Mouse (Mus musculus) limb, embryonic 15.5 days (tissue): ENCODE results near the gene Bbip1. TPM values are rescaled to one million over a fixed set of nuclear protein-coding genes. Genes with fewer than 3 reads are reported as not detected.
"Not testable (repeated sequence)": the region's sequence is repeated elsewhere in the genome, so short reads cannot be mapped to it uniquely, and the experiment has no call there.

ENCODE experiments used
- ATAC-seq: fragments of 200-750 bp; cut with Nextera tagmentation; 2 replicates; pipeline ENCODE4 v1.8.0; 2017; ENCODE audit warnings: low read depth, moderate TSS enrichment; ENCODE audit not compliant: insufficient number of reproducible peaks, low FRiP score, low TSS enrichment
- H3K27ac ChIP-seq: fragments of 300-500 bp; sonication (generic); 2 replicates; pipeline ENCODE4 v1.5.1; 2015; ENCODE audit warnings: moderate library complexity, mild to moderate bottlenecking, inconsistent platforms
- H3K27me3 ChIP-seq: fragments of 300-500 bp; sonication (generic); 2 replicates; pipeline ENCODE4 v1.6.1; 2015; ENCODE audit warnings: inconsistent platforms
- H3K36me3 ChIP-seq: fragments of 300-500 bp; sonication (generic); 2 replicates; pipeline ENCODE4 v1.6.1; 2015; ENCODE audit warnings: inconsistent platforms
- H3K4me1 ChIP-seq: fragments of 300-500 bp; sonication (generic); 2 replicates; pipeline ENCODE4 v1.6.1; 2015; ENCODE audit warnings: inconsistent platforms
- H3K4me2 ChIP-seq: fragments of 300-500 bp; sonication (generic); 2 replicates; pipeline ENCODE4 v1.6.1; 2015; ENCODE audit warnings: mild to moderate bottlenecking, inconsistent platforms
- H3K4me3 ChIP-seq: fragments of 300-500 bp; sonication (generic); 2 replicates; pipeline ENCODE4 v1.5.1; 2015; ENCODE audit warnings: mild to moderate bottlenecking, inconsistent platforms
- H3K9ac ChIP-seq: fragments of 300-500 bp; sonication (generic); 2 replicates; pipeline ENCODE4 v1.6.1; 2015; ENCODE audit warnings: inconsistent platforms
- H3K9me3 ChIP-seq: fragments of 300-500 bp; sonication (generic); 2 replicates; pipeline ENCODE4 v1.6.1; 2016; ENCODE audit warnings: inconsistent platforms
- WGBS: fragments of 180-500 bp; shearing (Covaris S2); methylation state at CpG from one replicate; pipeline ENCODE4 v1.1.7; 2015; 5-methylcytosine and 5-hydroxymethylcytosine counted together
- polyA plus RNA-seq: library from polyadenylated mRNA; unstranded; fragments of >200 nt; fragmentation: Nextera tagmentation; extraction: Ambion mirVana; gene quantifications from 2 replicates; pipeline ENCODE4 v1.2.1, GENCODE M21; 2015

Bbip1 gene
- polyA plus RNA-seq, 1 experiment from 2014 or later, result 59.5 TPM

GRCm38 (mm10) chr19:53921996-53922395 lies 22.4 kb downstream of the Bbip1 start:
- H3K4me3 ChIP-seq, H3K9ac ChIP-seq, H3K4me1 ChIP-seq, H3K4me2 ChIP-seq, H3K27ac ChIP-seq, H3K9me3 ChIP-seq, H3K27me3 ChIP-seq, ATAC-seq: not testable (repeated sequence)
- 96% methylated on average over 3 of the region's 3 CpGs for WGBS
- H3K36me3 ChIP-seq, result peaks cover 72% of the 10 kb centered on the region

GRCm38 (mm10) chr19:53919541-53919940 lies 24.9 kb downstream of the Bbip1 start:
- ATAC-seq, result no peak
- WGBS, result 93% methylated on average over 10 of the region's 10 CpGs
- Histone ChIP-seq H3K4me2 (no peak overlapping the region), H3K9ac (no peak overlapping the region), H3K27me3 (no peaks in the 10 kb centered on the region), H3K4me1 (no peaks in the 10 kb centered on the region), H3K27ac (no peak overlapping the region), H3K36me3 (peaks cover 80% of the 10 kb centered on the region), H3K9me3 (no peaks in the 10 kb centered on the region), H3K4me3 (no peak overlapping the region)

- no peaks in the 10 kb centered on the region for H3K4me1 ChIP-seq
- WGBS, result 76% methylated on average over 4 of the region's 4 CpGs
- no peak for ATAC-seq
- no peak overlapping the region for H3K4me2 ChIP-seq
- H3K27ac ChIP-seq, result no peak overlapping the region
- H3K9me3 ChIP-seq, result no peaks in the 10 kb centered on the region
- no peaks in the 10 kb centered on the region for H3K27me3 ChIP-seq
- no peak overlapping the region for H3K9ac ChIP-seq
- no peak overlapping the region for H3K4me3 ChIP-seq
- peaks cover 75% of the 10 kb centered on the region for H3K36me3 ChIP-seq
Observed at GRCm38 (mm10) chr19:53914950-53915349, 29.5 kb downstream of the Bbip1 start.

- H3K4me3 ChIP-seq, H3K27me3 ChIP-seq, H3K27ac ChIP-seq, H3K4me2 ChIP-seq, ATAC-seq, H3K9me3 ChIP-seq, H3K9ac ChIP-seq: not testable (repeated sequence)
- peaks cover 20% of the 10 kb centered on the region for H3K36me3 ChIP-seq
- peaks cover 23% of the 10 kb centered on the region for H3K4me1 ChIP-seq
Observed at GRCm38 (mm10) chr19:53906703-53907070, 37.7 kb downstream of the Bbip1 start.

GRCm38 (mm10) chr19:53906033-53906702 lies 38.3 kb downstream of the Bbip1 start:
- H3K4me2 ChIP-seq, result peak overlapping the region; percentile 50
- H3K27ac ChIP-seq, result no peak overlapping the region
- H3K4me1 ChIP-seq, result peaks cover 28% of the 10 kb centered on the region
- peaks cover 17% of the 10 kb centered on the region for H3K36me3 ChIP-seq
- H3K9ac ChIP-seq, result no peak overlapping the region
- no peaks in the 10 kb centered on the region for H3K27me3 ChIP-seq
- H3K4me3 ChIP-seq, result no peak overlapping the region
- WGBS, result 11% methylated on average over 6 of the region's 6 CpGs
- ATAC-seq, result no peak
- H3K9me3 ChIP-seq, result no peaks in the 10 kb centered on the region

GRCm38 (mm10) chr19:53904833-53905480 lies 39.5 kb downstream of the Bbip1 start:
- peaks cover 38% of the 10 kb centered on the region for H3K4me1 ChIP-seq
- no peak overlapping the region for H3K9ac ChIP-seq
- no peaks in the 10 kb centered on the region for H3K27me3 ChIP-seq
- peaks cover 14% of the 10 kb centered on the region for H3K36me3 ChIP-seq
- H3K9me3 ChIP-seq, result no peaks in the 10 kb centered on the region
- H3K4me2 ChIP-seq, result peak overlapping the region; percentile 50
- ATAC-seq, result no peak
- H3K4me3 ChIP-seq, result peak overlapping the region; percentile 77
- 52% methylated on average over 7 of the region's 7 CpGs for WGBS
- no peak overlapping the region for H3K27ac ChIP-seq

GRCm38 (mm10) chr19:53903507-53904321 lies 40.7 kb downstream of the Bbip1 start:
- Histone ChIP-seq H3K4me2 (peak overlapping the region; percentile 50), H3K27me3 (no peaks in the 10 kb centered on the region), H3K36me3 (peaks cover 4% of the 10 kb centered on the region; the same call in 1 of the 2 replicates), H3K9ac (peak overlapping the region; percentile 86), H3K4me1 (peaks cover 47% of the 10 kb centered on the region), H3K27ac (peak overlapping the region; percentile 92), H3K9me3 (no peaks in the 10 kb centered on the region), H3K4me3 (peak overlapping the region; percentile 77)
- peak; percentile 31 for ATAC-seq
- under 1% methylated on average over 74 of the region's 83 CpGs for WGBS

- peak overlapping the region; percentile 86 for H3K9ac ChIP-seq
- H3K4me1 ChIP-seq, result peaks cover 54% of the 10 kb centered on the region
- H3K27ac ChIP-seq, result peak overlapping the region; percentile 92
- no peaks in the 10 kb centered on the region for H3K27me3 ChIP-seq
- peak overlapping the region; percentile 69 for H3K4me2 ChIP-seq
- no peaks in the 10 kb centered on the region for H3K36me3 ChIP-seq
- peak; percentile 95 for ATAC-seq
- H3K9me3 ChIP-seq, result no peaks in the 10 kb centered on the region
- WGBS, result under 1% methylated on average over 54 of the region's 61 CpGs
- H3K4me3 ChIP-seq, result peak overlapping the region; percentile 77
Observed at GRCm38 (mm10) chr19:53902739-53903487, 41.5 kb downstream of the Bbip1 start.

- Histone ChIP-seq H3K27ac (peak overlapping the region; percentile 92), H3K27me3 (no peaks in the 10 kb centered on the region), H3K4me3 (peak overlapping the region; percentile 77), H3K36me3 (no peaks in the 10 kb centered on the region), H3K4me1 (peaks cover 55% of the 10 kb centered on the region), H3K9me3 (no peaks in the 10 kb centered on the region), H3K4me2 (peak overlapping the region; percentile 69), H3K9ac (peak overlapping the region; percentile 62; the same call in 1 of the 2 replicates)
- no peak for ATAC-seq
- 51% methylated on average over 15 of the region's 15 CpGs for WGBS
Observed at GRCm38 (mm10) chr19:53901931-53902738, 42.3 kb downstream of the Bbip1 start.

GRCm38 (mm10) chr19:53899941-53900610 lies 44.4 kb downstream of the Bbip1 start:
- H3K27ac ChIP-seq, result no peak overlapping the region
- H3K36me3 ChIP-seq, result no peaks in the 10 kb centered on the region
- no peak for ATAC-seq
- WGBS, result 74% methylated on average over 14 of the region's 14 CpGs
- H3K4me1 ChIP-seq, result peaks cover 58% of the 10 kb centered on the region
- no peaks in the 10 kb centered on the region for H3K27me3 ChIP-seq
- H3K4me3 ChIP-seq, result no peak overlapping the region
- no peaks in the 10 kb centered on the region for H3K9me3 ChIP-seq
- H3K4me2 ChIP-seq, result no peak overlapping the region
- H3K9ac ChIP-seq, result no peak overlapping the region
